Mouse (Mus musculus) limb, embryonic 14.5 days (tissue): ENCODE data around the gene Tssk4. TPM values are rescaled to one million over a fixed set of nuclear protein-coding genes. Genes with fewer than 3 reads are reported as not detected.

ENCODE experiments used
- ATAC-seq: fragments of 200-750 bp; cut with Nextera tagmentation; 2 replicates; pipeline ENCODE4 v1.8.0; 2017; ENCODE audit warnings: low read depth, moderate number of reproducible peaks, moderate TSS enrichment; ENCODE audit not compliant: low FRiP score
- DNase-seq: peaks from one replicate; pipeline ENCODE4 v3.0.0-alpha.2; 2015; ENCODE audit warnings: low spot score
- H3K27ac ChIP-seq: fragments of 300-500 bp; sonication (generic); replicated peaks from 2 replicates; pipeline ENCODE4 v1.5.1; 2014; ENCODE audit warnings: low read depth, mild to moderate bottlenecking, low read length, moderate library complexity, mixed read lengths
- H3K27me3 ChIP-seq: fragments of 300-500 bp; sonication (generic); 2 replicates; pipeline ENCODE4 v1.6.1; 2014; ENCODE audit warnings: low read length, mixed read lengths; ENCODE audit not compliant: control insufficient read depth, insufficient read depth
- H3K36me3 ChIP-seq: fragments of 300-500 bp; sonication (generic); 2 replicates; pipeline ENCODE4 v1.6.1; 2014; ENCODE audit warnings: mild to moderate bottlenecking, low read length, moderate library complexity, mixed read lengths; ENCODE audit not compliant: control insufficient read depth, insufficient read depth
- H3K4me1 ChIP-seq: fragments of 300-500 bp; sonication (generic); 2 replicates; pipeline ENCODE4 v1.6.1; 2014; ENCODE audit warnings: antibody characterized with exemption, low read length, mixed read lengths; ENCODE audit not compliant: control insufficient read depth, insufficient read depth
- H3K4me2 ChIP-seq: fragments of 300-500 bp; sonication (generic); replicated peaks from 2 replicates; pipeline ENCODE4 v1.6.1; 2014; ENCODE audit warnings: low read depth, mild to moderate bottlenecking, low read length, moderate library complexity; ENCODE audit not compliant: severe bottlenecking
- H3K4me3 ChIP-seq: fragments of 300-500 bp; sonication (generic); replicated peaks from 2 replicates; pipeline ENCODE4 v1.5.1; 2014; ENCODE audit warnings: low read length
- H3K9ac ChIP-seq: fragments of 300-500 bp; sonication (generic); 2 replicates; pipeline ENCODE4 v1.6.1; 2014; ENCODE audit warnings: mild to moderate bottlenecking, low read depth, low read length, moderate library complexity; ENCODE audit not compliant: severe bottlenecking
- H3K9me3 ChIP-seq: fragments of 300-500 bp; sonication (generic); 2 replicates; pipeline ENCODE4 v1.6.1; 2016; ENCODE audit warnings: low read length; ENCODE audit not compliant: control insufficient read depth
- POLR2A ChIP-seq: fragments of 200-500 bp; IDR thresholded peaks from 2 replicates; pipeline ENCODE4 v1.8.0; 2012; ENCODE audit warnings: inconsistent platforms, mild to moderate bottlenecking, moderate library complexity, borderline replicate concordance; ENCODE audit not compliant: insufficient read depth, insufficient read length; ENCODE audit errors: extremely low read depth
- WGBS: fragments of 180-500 bp; shearing (Covaris S2); extraction: QIAGEN DNeasy Blood & Tissue Kit; methylation state at CpG from one replicate; pipeline ENCODE4 v1.1.7; 2014; 5-methylcytosine and 5-hydroxymethylcytosine counted together
- polyA plus RNA-seq, 2 experiments: library from polyadenylated mRNA; depleted of rRNA in 1 of 2; stranded (reverse) in 1 of 2; unstranded in 1 of 2; fragments of >200 nt; fragmentation: Nextera tagmentation in 1 of 2; extraction: Ambion mirVana in 1 of 2; gene quantifications; 2 replicates each; pipeline versions ENCODE4 v1.2.1 to v1.2.3; 2012 to 2014

The Tssk4 gene
- polyA plus RNA-seq, 2 experiments = 1.4 to 3.3 TPM

GRCm38 (mm10) chr14:55608339-55608738, 41.6 kb upstream of the Tssk4 start:
- H3K9me3 ChIP-seq = no peaks in the 10 kb centered on the region
- no peak for ATAC-seq
- no peak overlapping the region for H3K4me2 ChIP-seq
- peaks cover 5% of the 10 kb centered on the region for H3K4me1 ChIP-seq
- H3K27ac ChIP-seq = no peak overlapping the region
- no peak overlapping the region for H3K9ac ChIP-seq
- H3K36me3 ChIP-seq = peaks cover 40% of the 10 kb centered on the region
- no peak for DNase-seq
- H3K27me3 ChIP-seq = no peaks in the 10 kb centered on the region
- no peak overlapping the region for H3K4me3 ChIP-seq
- 96% methylated on average over 6 of the region's 6 CpGs for WGBS
- no peak for TF ChIP-seq POLR2A

GRCm38 (mm10) chr14:55613346-55613745, 36.6 kb upstream of the Tssk4 start:
- H3K36me3 ChIP-seq = peaks cover 14% of the 10 kb centered on the region
- no peaks in the 10 kb centered on the region for H3K4me1 ChIP-seq
- no peak overlapping the region for H3K4me2 ChIP-seq
- WGBS = 73% methylated on average over 6 of the region's 6 CpGs
- DNase-seq (no peak), ATAC-seq (no peak)
- H3K9me3 ChIP-seq = no peaks in the 10 kb centered on the region
- no peak for TF ChIP-seq POLR2A
- H3K9ac ChIP-seq = no peak overlapping the region
- H3K27me3 ChIP-seq = no peaks in the 10 kb centered on the region
- H3K4me3 ChIP-seq = no peak overlapping the region
- H3K27ac ChIP-seq = no peak overlapping the region

DNA sequence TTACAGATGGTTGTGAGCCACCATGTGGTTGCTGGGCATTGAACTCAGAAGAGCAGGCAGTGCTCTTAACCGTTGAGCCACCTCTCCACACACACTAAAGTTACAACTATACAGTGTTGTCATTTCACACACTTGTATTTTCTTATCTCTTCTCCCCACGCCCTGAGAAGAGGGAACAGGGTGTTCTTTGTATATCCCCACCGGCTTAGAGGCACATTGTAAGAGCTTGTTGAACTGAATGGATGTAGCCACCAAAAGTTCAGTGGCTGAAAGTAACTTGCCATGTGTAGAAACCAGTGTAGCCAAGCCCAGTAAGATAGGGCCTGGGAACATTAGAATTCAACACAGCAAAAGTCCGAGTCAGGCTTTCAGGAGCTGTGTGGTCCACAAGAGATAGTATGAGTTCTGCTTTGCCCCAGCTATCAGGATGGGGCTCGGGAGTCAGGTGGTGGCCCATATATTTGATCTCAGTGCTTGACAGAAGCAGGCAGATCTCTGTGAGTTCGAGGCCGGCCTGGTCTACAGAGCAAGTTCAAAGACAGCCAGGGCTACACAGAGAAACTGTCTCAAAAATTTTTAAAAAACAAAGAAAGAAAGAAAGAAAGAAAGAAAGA, 35.3 kb upstream of the Tssk4 start:
- no peak for ATAC-seq

DNA sequence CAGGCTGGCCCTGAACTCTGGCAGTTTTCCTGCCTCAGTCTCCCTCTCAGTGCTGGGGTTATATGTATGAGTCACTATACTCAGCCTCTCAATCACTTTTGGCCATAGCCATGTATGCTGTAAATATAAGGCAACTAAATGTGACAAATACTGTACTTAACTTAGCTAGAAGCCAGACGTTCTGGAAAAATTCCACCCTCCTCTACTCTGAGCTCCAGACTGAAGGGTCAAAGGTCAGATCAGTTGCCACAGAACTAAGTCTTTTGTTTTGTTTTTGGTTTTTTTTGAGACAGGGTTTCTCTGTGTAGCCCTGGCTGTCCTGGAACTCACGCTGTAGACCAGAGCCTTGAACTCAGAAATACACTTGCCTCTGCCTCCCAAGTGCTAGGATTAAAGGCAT, 34.1 kb upstream of the Tssk4 start:
- WGBS = 59% methylated on average over 2 of the region's 2 CpGs

More for the DNA sequence above, 35.3 kb upstream of the Tssk4 start:
- Histone ChIP-seq H3K27ac (no peak overlapping the region), H3K4me3 (no peak overlapping the region), H3K4me1 (no peaks in the 10 kb centered on the region; the same call in 1 of the 2 replicates), H3K9me3 (no peaks in the 10 kb centered on the region), H3K4me2 (no peak overlapping the region), H3K36me3 (peaks cover under 1% of the 10 kb centered on the region; the same call in 1 of the 2 replicates), H3K9ac (no peak overlapping the region), H3K27me3 (no peaks in the 10 kb centered on the region)
- 85% methylated on average over 7 of the region's 7 CpGs for WGBS
- no peak for DNase-seq
- TF ChIP-seq POLR2A = no peak

DNA sequence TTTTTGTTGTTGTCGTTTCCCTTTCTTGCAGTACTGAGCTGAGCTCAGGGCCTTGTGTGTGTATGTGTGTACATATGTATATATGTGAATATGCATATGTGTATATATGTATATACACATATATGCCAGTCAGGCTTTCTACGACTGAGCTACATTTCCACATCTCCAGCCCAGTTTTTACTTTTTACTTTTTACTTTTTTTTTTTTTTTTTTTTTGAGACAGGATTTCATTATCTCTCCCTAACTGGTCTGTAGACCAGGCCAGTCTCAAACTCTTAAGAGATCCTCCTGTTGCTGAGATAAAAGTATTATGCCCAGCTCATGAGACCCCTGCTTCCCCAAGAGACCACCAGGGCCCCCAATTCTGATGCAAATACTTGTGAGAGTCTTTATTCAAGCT, 33.1 kb upstream of the Tssk4 start:
- Histone ChIP-seq H3K9me3 (no peaks in the 10 kb centered on the region), H3K4me3 (no peak overlapping the region), H3K9ac (no peak overlapping the region), H3K4me2 (no peak overlapping the region), H3K4me1 (no peaks in the 10 kb centered on the region; the same call in 1 of the 2 replicates), H3K27me3 (no peaks in the 10 kb centered on the region), H3K27ac (no peak overlapping the region), H3K36me3 (no peaks in the 10 kb centered on the region)
- DNase-seq (no peak), ATAC-seq (no peak)
- WGBS = 79% methylated on average over 2 of the region's 2 CpGs
- TF ChIP-seq POLR2A = no peak

More for the DNA sequence above, 34.1 kb upstream of the Tssk4 start:
- no peak for TF ChIP-seq POLR2A
- no peaks in the 10 kb centered on the region for H3K27me3 ChIP-seq
- no peak overlapping the region for H3K27ac ChIP-seq
- H3K9me3 ChIP-seq = no peaks in the 10 kb centered on the region
- H3K4me3 ChIP-seq = no peak overlapping the region
- no peaks in the 10 kb centered on the region; the same call in 1 of the 2 replicates for H3K4me1 ChIP-seq
- no peaks in the 10 kb centered on the region for H3K36me3 ChIP-seq
- DNase-seq (no peak), ATAC-seq (no peak)
- H3K4me2 ChIP-seq = no peak overlapping the region
- H3K9ac ChIP-seq = no peak overlapping the region
